Mouse (Mus musculus) MN1 (cell line): ENCODE measurements around the gene Bsn.
"Not testable (repeated sequence)": the region's sequence is repeated elsewhere in the genome, so short reads cannot be mapped to it uniquely, and the experiment has no call there.

Source experiments
- DNase-seq: peaks from one replicate; pipeline ENCODE4 v3.0.0-alpha.2; 2016; ENCODE audit warnings: low spot score

Bsn gene

DNA sequence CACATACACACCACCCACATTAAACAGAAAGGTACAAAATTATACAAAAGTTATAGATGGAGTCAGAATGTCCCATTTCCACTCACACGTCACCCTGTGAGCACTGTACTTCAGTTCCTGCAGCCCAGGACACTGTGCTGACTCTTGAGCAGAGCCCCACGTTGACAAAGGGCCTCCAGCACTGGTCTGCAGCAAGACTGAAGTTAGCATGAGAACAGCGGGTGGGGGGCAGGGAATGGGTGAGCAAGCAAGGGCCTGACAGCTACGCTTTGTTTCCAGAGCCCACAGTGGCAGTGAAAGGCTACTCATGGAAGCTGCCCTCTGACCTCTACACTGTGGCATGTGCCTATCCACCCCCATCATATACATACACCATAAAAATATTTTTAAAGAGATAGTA, 40.4 kb downstream of the Bsn start:
- DNase-seq, result no peak

DNA sequence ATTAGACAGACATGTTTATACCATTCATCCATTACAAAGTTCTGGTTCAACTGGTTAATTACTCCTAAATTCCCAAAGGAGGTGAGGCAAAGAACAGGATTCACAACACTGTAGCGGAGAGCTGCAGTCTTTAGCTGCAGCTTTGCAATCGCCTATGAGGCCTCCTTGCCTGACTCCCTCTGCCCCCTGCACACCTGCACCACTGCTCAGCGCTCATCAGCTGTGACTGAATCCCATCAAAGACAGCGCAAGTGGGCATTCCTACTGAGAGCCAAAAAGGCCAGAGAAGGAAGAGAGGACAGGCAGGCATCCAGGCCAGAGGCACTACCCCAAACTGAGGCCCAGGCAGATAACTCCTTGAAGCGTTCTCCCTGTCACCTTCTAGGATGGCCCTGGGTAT, 42.6 kb downstream of the Bsn start:
- no peak for DNase-seq

- no peak for DNase-seq
These were observed 43.7 kb downstream of the Bsn start for GRCm38 (mm10) chr9:108146451-108146850.

GRCm38 (mm10) chr9:108145740-108146139, 44.4 kb downstream of the Bsn start:
- no peak for DNase-seq

- no peak for DNase-seq
These were observed 45.6 kb downstream of the Bsn start for GRCm38 (mm10) chr9:108144371-108145270.

- no peak for DNase-seq
These were observed 46.7 kb downstream of the Bsn start for GRCm38 (mm10) chr9:108143470-108143869.

GRCm38 (mm10) chr9:108141387-108141786, 48.8 kb downstream of the Bsn start:
- no peak for DNase-seq

- no peak for DNase-seq
These were observed 50.1 kb downstream of the Bsn start for GRCm38 (mm10) chr9:108139963-108140695.

GRCm38 (mm10) chr9:108139169-108139962, 50.8 kb downstream of the Bsn start:
- peak; percentile 41 for DNase-seq

DNA sequence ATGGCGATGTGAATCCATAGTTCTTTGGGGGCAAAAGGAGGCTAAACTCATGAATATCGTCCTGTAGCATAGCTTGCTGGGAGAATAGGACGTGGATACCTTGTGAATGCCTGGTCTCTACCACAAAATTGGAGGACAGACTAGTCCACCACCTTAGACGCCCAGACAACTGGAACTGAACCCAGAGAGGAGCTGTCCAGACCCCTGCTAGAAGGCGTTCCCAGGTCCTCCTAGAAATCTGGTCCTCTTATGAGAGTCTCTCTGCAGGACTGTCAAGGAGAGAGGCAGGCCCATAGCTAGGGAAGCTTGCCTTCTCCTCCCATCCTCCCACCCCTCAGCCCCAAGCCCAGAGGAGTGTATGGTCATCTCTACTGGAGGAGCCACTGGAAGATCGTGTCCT, 52.1 kb downstream of the Bsn start:
- DNase-seq, result no peak

- no peak for DNase-seq
These were observed 52.7 kb downstream of the Bsn start for GRCm38 (mm10) chr9:108137523-108137922.

GRCm38 (mm10) chr9:108136930-108137462, 53.2 kb downstream of the Bsn start:
- no peak for DNase-seq

DNA sequence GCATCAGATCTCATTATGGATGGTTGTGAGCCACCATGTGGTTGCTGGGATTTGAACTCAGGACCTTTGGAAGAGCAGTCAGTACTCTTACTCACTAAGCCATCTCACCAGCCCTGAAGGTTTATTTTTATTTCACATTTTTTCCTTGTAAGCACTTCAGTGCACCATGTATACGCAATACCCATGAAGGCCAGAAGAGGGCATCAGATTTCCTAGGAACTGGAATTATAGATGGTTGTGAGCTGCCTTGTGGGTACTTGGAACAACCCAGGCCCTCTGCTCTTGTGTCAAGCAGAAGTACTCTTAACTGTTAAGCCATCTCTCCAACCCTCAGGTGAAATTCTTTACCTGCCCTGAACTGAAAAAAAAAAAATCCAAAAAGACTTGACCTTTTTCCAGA, 54.0 kb downstream of the Bsn start:
- peak; percentile 38 for DNase-seq

GRCm38 (mm10) chr9:108135679-108136078, 54.5 kb downstream of the Bsn start:
- not testable (repeated sequence) for DNase-seq

GRCm38 (mm10) chr9:108133478-108133877, 56.7 kb downstream of the Bsn start:
- DNase-seq, result no peak

DNA sequence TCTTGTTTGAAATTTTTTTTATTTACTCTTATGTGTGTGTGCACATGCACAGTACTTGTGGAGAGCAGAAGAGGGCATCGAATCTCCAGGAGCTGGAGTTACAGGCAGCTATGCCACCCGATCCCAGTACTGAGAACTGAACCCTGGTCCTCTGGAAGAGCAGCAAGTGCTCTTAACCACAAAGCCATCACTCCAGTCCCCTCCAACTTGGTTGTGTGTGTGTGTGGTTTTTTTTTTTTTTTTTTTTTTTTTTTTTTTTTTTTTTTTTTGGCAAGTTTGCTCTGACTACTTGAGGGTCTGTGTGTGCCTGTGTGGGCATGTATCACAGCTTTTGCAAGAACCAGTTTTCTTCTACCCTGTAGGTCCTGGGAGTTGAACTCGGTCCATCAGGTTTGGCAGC, 57.8 kb downstream of the Bsn start:
- DNase-seq, result no peak

GRCm38 (mm10) chr9:108131502-108131901, 58.7 kb downstream of the Bsn start:
- DNase-seq, result no peak

GRCm38 (mm10) chr9:108129042-108129948, 60.9 kb downstream of the Bsn start:
- DNase-seq, result no peak

DNA sequence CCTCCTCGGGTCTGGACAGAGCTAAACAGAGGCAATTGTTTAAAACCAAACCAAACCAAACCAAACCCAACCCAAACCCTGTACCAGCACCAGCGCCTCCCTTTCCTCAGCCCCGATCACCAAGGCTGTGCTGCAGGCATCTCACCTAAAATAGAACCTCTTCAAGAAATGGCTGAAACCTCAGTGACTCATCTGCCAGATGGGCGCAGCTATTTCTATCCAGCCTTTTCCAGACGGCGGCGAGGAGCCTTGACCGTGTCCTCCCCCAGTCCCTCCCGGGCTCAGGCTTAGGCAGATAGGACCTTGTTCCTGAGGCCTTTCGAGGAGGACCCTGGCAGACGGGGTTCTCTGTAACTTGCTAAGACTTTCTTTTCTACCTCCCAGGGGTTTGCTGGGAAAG, 61.9 kb downstream of the Bsn start:
- DNase-seq, result no peak

- DNase-seq, result no peak
These were observed 63.6 kb downstream of the Bsn start for GRCm38 (mm10) chr9:108126436-108127180.
